ENCODE assay signal across 8 mouse cellular contexts in the genomic region with DNA sequence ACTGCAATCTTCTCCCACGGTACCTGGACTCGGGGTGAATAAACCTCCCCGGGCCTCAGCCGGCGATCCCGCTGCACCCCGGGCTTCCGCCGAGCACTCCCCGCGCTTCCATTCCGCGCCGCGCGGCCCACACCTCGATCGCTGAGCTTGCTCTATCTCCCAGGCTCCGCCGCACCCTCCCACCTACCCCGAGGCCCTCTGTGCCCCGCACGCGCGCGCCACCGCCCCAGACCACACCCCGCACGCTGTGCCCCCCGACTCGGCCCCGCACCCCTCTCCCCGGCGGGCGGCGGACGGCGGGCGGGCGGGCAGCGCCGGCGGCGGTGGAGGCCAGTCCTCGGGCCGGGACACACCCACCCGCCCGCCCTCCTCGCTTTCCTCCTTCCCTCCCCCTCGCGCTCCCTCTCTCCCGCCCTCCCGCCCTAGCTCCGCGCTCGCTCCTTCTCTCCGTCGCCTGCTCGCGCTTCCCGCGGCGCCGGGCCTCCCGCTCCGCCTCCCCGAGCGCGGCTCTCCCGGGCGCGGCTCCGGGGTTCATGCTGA. TPM values are rescaled to one million over a fixed set of nuclear protein-coding genes. Genes with fewer than 3 reads are reported as not detected.
A peak's percentile ranks its signal among the peaks of the same experiment; 100 is the strongest.
DNase-seq lines count a peak whose midpoint lies in the region; ATAC-seq and TF ChIP-seq lines count a peak whose summit lies in the region.

Gene Ctdspl, plus strand, starts transcription at position 343 of the 540 bp plus-strand sequence.

- WGBS in kidney, embryonic 14.5 days = under 1% methylated on average over 29 of the region's 73 CpGs
- WGBS in stomach, embryonic 14.5 days = 2% methylated on average over 36 of the region's 73 CpGs

- no peaks in the 10 kb centered on the region for H3K27me3 ChIP-seq in kidney, embryonic 14.5 days (ENCODE audit: control insufficient read depth, insufficient read depth, low read length)
- H3K27me3 ChIP-seq in myocyte (ENCODE audit: control insufficient read depth, insufficient read depth, insufficient read length) = no peaks in the 10 kb centered on the region
- no peaks in the 10 kb centered on the region for H3K27me3 ChIP-seq in stomach, embryonic 14.5 days (ENCODE audit: control insufficient read depth, insufficient read depth, low read length)

- DNase-seq in urinary bladder, adult 18-20 months (ENCODE audit: low spot score in 2 of 2) = peak; percentile 41 to 74
- DNase-seq in urinary bladder, postnatal 10 days (ENCODE audit: low spot score) = no peak
- peak; percentile 66 for DNase-seq in embryo, embryonic 9.5 days (ENCODE audit: extremely low spot score)
- peak; percentile 61 to 65 for DNase-seq in heart, adult 18-20 months
- DNase-seq in liver = peak; percentile 84

- ATAC-seq in kidney, embryonic 14.5 days (ENCODE audit: low FRiP score, low TSS enrichment) = peak; percentile 48
- ATAC-seq in stomach, embryonic 14.5 days (ENCODE audit: insufficient number of reproducible peaks, insufficient read depth, low FRiP score, low read depth) = peak; percentile 38

- peaks cover 32% of the 10 kb centered on the region for H3K4me1 ChIP-seq in kidney, embryonic 14.5 days (ENCODE audit: control insufficient read depth, insufficient read depth, low read length)
- peaks cover 23% of the 10 kb centered on the region for H3K4me1 ChIP-seq in stomach, embryonic 14.5 days (ENCODE audit: control insufficient read depth, insufficient read depth, low read length)

- peak within 1 kb of the TSS; percentile 88 for H3K4me3 ChIP-seq in kidney, embryonic 14.5 days (ENCODE audit: low read length)
- peak within 1 kb of the TSS; percentile 47 for H3K4me3 ChIP-seq in myocyte
- peak within 1 kb of the TSS; percentile 78 for H3K4me3 ChIP-seq in stomach, embryonic 14.5 days (ENCODE audit: low read depth, low read length)

- peak within 1 kb of the TSS; percentile 86 for H3ac ChIP-seq in myocyte (ENCODE audit: control insufficient read depth, insufficient read length)

- H3K9ac ChIP-seq in kidney, embryonic 14.5 days (ENCODE audit: low read depth, low read length) = peak within 1 kb of the TSS; percentile 92
- H3K9ac ChIP-seq in stomach, embryonic 14.5 days (replicated peaks; ENCODE audit: low read depth, low read length) = peak within 1 kb of the TSS; percentile 70

- no peaks in the 10 kb centered on the region for H3K9me3 ChIP-seq in kidney, embryonic 14.5 days (ENCODE audit: control insufficient read depth, low read length)
- H3K9me3 ChIP-seq in stomach, embryonic 14.5 days (ENCODE audit: control insufficient read depth, low read depth, low read length) = no peaks in the 10 kb centered on the region

- TF ChIP-seq POLR2A in myocyte (IDR thresholded peaks at IDR 0.05; ENCODE audit: insufficient read length, low read depth) = no peak

- peak within 1 kb of the TSS; percentile 81 for H3K4me2 ChIP-seq in kidney, embryonic 14.5 days (replicated peaks; ENCODE audit: low read depth, low read length)
- H3K4me2 ChIP-seq in myocyte (ENCODE audit: low read depth) = peak within 1 kb of the TSS; percentile 98
- H3K4me2 ChIP-seq in stomach, embryonic 14.5 days (replicated peaks; ENCODE audit: low read depth, low read length) = peak within 1 kb of the TSS; percentile 98

- peak within 1 kb of the TSS; percentile 91 for H3K27ac ChIP-seq in kidney, embryonic 14.5 days (ENCODE audit: low read depth, low read length)
- H3K27ac ChIP-seq in stomach, embryonic 14.5 days (ENCODE audit: low read length) = peak within 1 kb of the TSS; percentile 87

- H3K36me3 ChIP-seq in kidney, embryonic 14.5 days (ENCODE audit: control insufficient read depth, insufficient read depth, low read length) = no peaks in the 10 kb centered on the region
- no peaks in the 10 kb centered on the region for H3K36me3 ChIP-seq in myocyte (ENCODE audit: control insufficient read depth, insufficient read depth)
- H3K36me3 ChIP-seq in stomach, embryonic 14.5 days (ENCODE audit: control insufficient read depth, insufficient read depth, low read length) = no peaks in the 10 kb centered on the region

- peaks cover 18% of the 10 kb centered on the region for H3K79me2 ChIP-seq in myocyte (ENCODE audit: control insufficient read depth, insufficient read depth)

TF ChIP-seq in myocyte, 11 proteins besides CTCF, POLR2A, EP300 and RAD21:
- no peak for TF ChIP-seq MYOG (IDR thresholded peaks at IDR 0.05; ENCODE audit: control insufficient read depth in 1 of 3, insufficient read depth in 1 of 3, insufficient read length in 2 of 3, low read depth in 2 of 3)
- no peak for TF ChIP-seq SRF (IDR thresholded peaks at IDR 0.05; ENCODE audit: control insufficient read depth, insufficient read length, low read depth)
- no peak for TF ChIP-seq MYOD1 (IDR thresholded peaks at IDR 0.05; ENCODE audit: control insufficient read depth in 1 of 3, insufficient read length in 2 of 3, low read depth in 2 of 3)

RNA-seq across cellular contexts. Expression of gene Ctdspl, which starts in this region (rescaled TPM):
- 10 to 100 TPM; 10.6 to 12.8 TPM for total RNA-seq in heart, adult 18-20 months (2021)
- polyA plus RNA-seq in kidney, embryonic 14.5 days (2014; fragmentation: Nextera tagmentation; extraction: Ambion mirVana) = 25.3 and 31.2 TPM in 2 replicates
- 4.9 TPM for polyA plus RNA-seq in myocyte (2012; fragmentation: generic; extraction: Trizol)
- 26.6 and 26.7 TPM in 2 replicates for polyA plus RNA-seq in stomach, embryonic 14.5 days (2014; fragmentation: Nextera tagmentation; extraction: Ambion mirVana)
